Mouse (Mus musculus) midbrain, postnatal 0 days (tissue): ENCODE data around the gene Rps6kc1. TPM values are rescaled to one million over a fixed set of nuclear protein-coding genes. Genes with fewer than 3 reads are reported as not detected.
A peak's percentile ranks its signal among the peaks of the same experiment; 100 is the strongest.

Experiments
- ATAC-seq: fragments of 200-750 bp; cut with Nextera tagmentation; 2 replicates; pipeline ENCODE4 v1.8.0; 2017; ENCODE audit warnings: moderate number of reproducible peaks, mild to moderate bottlenecking, moderate TSS enrichment, moderate library complexity; ENCODE audit not compliant: low FRiP score
- DNase-seq: peaks from one replicate; pipeline ENCODE4 v3.0.0-alpha.2; 2015; ENCODE audit warnings: low spot score
- H3K27ac ChIP-seq: fragments of 300-500 bp; sonication (generic); 2 replicates; pipeline ENCODE4 v1.5.1; 2014; ENCODE audit warnings: low read depth, mild to moderate bottlenecking, low read length, mixed read lengths
- H3K27me3 ChIP-seq: fragments of 300-500 bp; sonication (generic); 2 replicates; pipeline ENCODE4 v1.6.1; 2014; ENCODE audit warnings: low read length, control low read depth, mixed read lengths; ENCODE audit not compliant: insufficient read depth
- H3K36me3 ChIP-seq: fragments of 300-500 bp; sonication (generic); 2 replicates; pipeline ENCODE4 v1.6.1; 2014; ENCODE audit warnings: low read length, control low read depth, mixed read lengths; ENCODE audit not compliant: insufficient read depth
- H3K4me1 ChIP-seq: fragments of 300-500 bp; sonication (generic); 2 replicates; pipeline ENCODE4 v1.6.1; 2014; ENCODE audit warnings: mild to moderate bottlenecking, control low read depth, antibody characterized with exemption, low read length, mixed read lengths; ENCODE audit not compliant: insufficient read depth
- H3K4me2 ChIP-seq: fragments of 300-500 bp; sonication (generic); 2 replicates; pipeline ENCODE4 v1.6.1; 2014; ENCODE audit warnings: low read depth, mild to moderate bottlenecking, low read length, mixed read lengths; ENCODE audit not compliant: poor library complexity, severe bottlenecking
- H3K4me3 ChIP-seq: fragments of 300-500 bp; sonication (generic); 2 replicates; pipeline ENCODE4 v1.5.1; 2014; ENCODE audit warnings: low read depth, mild to moderate bottlenecking, low read length, moderate library complexity
- H3K9ac ChIP-seq: fragments of 300-500 bp; sonication (generic); replicated peaks from 2 replicates; pipeline ENCODE4 v1.6.1; 2014; ENCODE audit warnings: mild to moderate bottlenecking, low read length, moderate library complexity, mixed read lengths; ENCODE audit not compliant: poor library complexity, severe bottlenecking
- H3K9me3 ChIP-seq: fragments of 300-500 bp; sonication (generic); 2 replicates; pipeline ENCODE4 v1.6.1; 2016; ENCODE audit warnings: low read length, control low read depth
- CTCF ChIP-seq: IDR thresholded peaks from 2 replicates; pipeline ENCODE4 v1.5.1; 2016; ENCODE audit warnings: antibody characterized with exemption, mild to moderate bottlenecking
- WGBS: fragments of 180-500 bp; shearing (Covaris S2); extraction: QIAGEN DNeasy Blood & Tissue Kit; methylation state at CpG from one replicate; pipeline ENCODE4 v1.1.7; 2014; 5-methylcytosine and 5-hydroxymethylcytosine counted together
- polyA plus RNA-seq: library from polyadenylated mRNA; unstranded; fragments of >200 nt; fragmentation: Nextera tagmentation; extraction: Ambion mirVana; gene quantifications from 2 replicates; pipeline ENCODE4 v1.2.1, GENCODE M21; 2015
- total RNA-seq: library from RNA; depleted of rRNA; stranded (reverse); fragments of >200 nt; gene quantifications from 2 replicates; pipeline ENCODE4 v1.2.3, GENCODE M21; 2014

The Rps6kc1 gene
- total and polyA plus RNA-seq, 2 experiments from 2014 or later: 26.9 to 44.7 TPM

DNA sequence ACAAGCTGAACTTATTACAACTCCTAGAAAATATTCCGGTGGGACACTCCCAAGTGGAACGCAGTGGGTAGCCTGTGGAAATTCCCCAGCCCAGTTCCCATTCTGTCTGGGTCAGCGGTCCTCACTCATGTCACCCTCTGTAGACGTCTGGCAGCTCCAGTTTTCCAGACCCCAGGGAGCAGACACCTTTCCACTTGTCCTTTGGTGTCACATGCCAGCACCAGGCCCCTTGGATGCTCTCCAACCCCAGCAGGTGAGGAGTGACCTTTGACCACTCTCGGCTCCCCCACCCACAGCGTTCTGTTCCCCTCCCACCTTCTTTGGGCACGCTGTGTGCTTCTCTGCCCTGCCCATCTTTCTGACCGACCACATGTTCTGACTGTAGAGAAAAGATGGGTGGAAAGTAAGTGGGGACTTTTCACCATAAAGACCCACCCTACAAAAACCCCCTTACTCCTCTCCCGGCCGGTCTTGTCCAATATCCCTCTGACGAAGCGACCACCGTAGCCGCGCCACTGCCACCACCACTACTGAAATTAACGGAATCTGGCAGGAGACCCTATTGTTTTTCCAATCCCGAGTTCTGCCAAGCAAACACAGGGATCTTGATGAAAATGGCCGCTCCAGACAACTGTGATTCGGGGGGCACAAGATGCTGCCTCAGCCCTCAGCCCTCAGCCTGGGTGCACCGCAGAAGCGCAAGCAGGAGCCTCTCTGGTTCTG, 246.6 kb downstream of the Rps6kc1 start:
- 80% methylated on average over 21 of the region's 21 CpGs for WGBS
- Histone ChIP-seq H3K4me3 (no peak overlapping the region), H3K36me3 (no peaks in the 10 kb centered on the region), H3K9me3 (no peaks in the 10 kb centered on the region), H3K4me1 (peaks cover 2% of the 10 kb centered on the region; the same call in 1 of the 2 replicates), H3K4me2 (no peak overlapping the region), H3K27ac (no peak overlapping the region), H3K9ac (no peak overlapping the region), H3K27me3 (no peaks in the 10 kb centered on the region; the same call in 1 of the 2 replicates)
- ATAC-seq: no peak
- peak; percentile 24 for DNase-seq
- no peak for TF ChIP-seq CTCF

DNA sequence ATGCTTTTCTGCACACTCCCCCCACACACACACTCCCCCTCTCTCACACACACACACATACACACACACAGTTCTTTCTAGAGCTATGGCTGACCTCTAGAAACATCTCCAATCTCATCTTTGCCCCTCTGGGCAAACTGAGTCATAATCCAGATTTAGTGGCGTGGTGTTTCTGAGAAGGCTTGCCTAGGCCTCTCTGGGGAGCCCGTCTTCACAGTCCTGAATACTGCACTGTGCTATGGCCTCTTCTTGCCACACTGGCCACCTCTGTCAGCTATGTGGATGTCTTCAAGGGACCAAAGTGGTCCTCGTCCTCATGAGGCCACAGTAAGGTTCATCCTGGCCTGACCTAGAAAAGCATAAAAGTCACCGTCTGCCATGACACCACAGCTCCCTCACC, 247.6 kb downstream of the Rps6kc1 start:
- WGBS: 93% methylated on average over 4 of the region's 4 CpGs
- no peak for DNase-seq

DNA sequence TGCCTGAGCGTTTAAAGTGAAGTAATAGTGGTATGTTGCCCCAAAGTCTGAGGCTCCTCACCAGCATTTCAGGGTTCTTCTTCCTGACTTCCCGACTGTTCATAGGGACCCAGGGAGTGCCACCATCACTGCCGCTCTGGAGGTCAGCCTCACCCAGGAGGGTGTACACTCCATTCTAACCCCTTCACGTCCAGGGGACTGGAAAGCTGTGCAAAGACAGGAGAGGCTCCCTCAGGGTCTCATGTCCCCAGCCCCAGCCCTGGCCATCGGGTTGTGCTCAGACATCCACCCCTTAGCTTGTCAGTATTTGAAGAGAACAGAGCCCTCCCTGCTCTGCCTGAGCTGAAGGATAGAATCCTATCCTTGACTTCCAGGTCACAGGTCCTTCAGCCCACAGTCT, 248.8 kb downstream of the Rps6kc1 start:
- TF ChIP-seq CTCF: no peak
- Histone ChIP-seq H3K4me3 (no peak overlapping the region), H3K27ac (no peak overlapping the region), H3K4me2 (no peak overlapping the region), H3K9ac (no peak overlapping the region), H3K9me3 (no peaks in the 10 kb centered on the region), H3K36me3 (no peaks in the 10 kb centered on the region), H3K27me3 (no peaks in the 10 kb centered on the region; the same call in 1 of the 2 replicates), H3K4me1 (peaks cover 2% of the 10 kb centered on the region; the same call in 1 of the 2 replicates)
- DNase-seq: no peak
- WGBS: 87% methylated on average over 5 of the region's 5 CpGs
- no peak for ATAC-seq

More for the DNA sequence above, 247.6 kb downstream of the Rps6kc1 start:
- H3K4me1 ChIP-seq: peaks cover 2% of the 10 kb centered on the region; the same call in 1 of the 2 replicates
- H3K4me3 ChIP-seq: no peak overlapping the region
- no peaks in the 10 kb centered on the region for H3K36me3 ChIP-seq
- H3K4me2 ChIP-seq: no peak overlapping the region
- no peak overlapping the region for H3K9ac ChIP-seq
- no peak for ATAC-seq
- no peak overlapping the region for H3K27ac ChIP-seq
- no peaks in the 10 kb centered on the region; the same call in 1 of the 2 replicates for H3K27me3 ChIP-seq
- no peak for TF ChIP-seq CTCF
- no peaks in the 10 kb centered on the region for H3K9me3 ChIP-seq

DNA sequence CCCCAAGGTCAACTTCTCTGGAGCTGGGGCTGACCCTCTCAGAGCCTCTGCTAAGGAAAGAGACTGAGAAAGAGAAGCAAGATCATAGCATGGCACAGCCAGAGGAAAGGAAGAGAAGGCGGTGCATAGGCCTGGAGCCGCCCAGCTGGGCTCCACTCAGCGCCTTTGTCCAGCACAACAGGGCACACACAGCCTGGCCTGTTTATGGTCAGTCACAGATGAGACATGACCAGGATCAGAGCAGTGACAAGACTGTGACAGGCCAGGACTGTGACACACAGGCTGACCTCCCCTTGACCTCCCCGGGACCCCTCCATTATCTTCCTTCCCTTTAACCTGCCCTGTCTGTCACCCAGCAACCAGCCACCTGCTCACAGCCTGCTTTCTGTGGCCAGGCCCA, 249.8 kb downstream of the Rps6kc1 start:
- no peak for ATAC-seq
- Histone ChIP-seq H3K4me2 (no peak overlapping the region), H3K4me3 (no peak overlapping the region), H3K9ac (no peak overlapping the region), H3K27ac (no peak overlapping the region), H3K4me1 (peaks cover 2% of the 10 kb centered on the region; the same call in 1 of the 2 replicates), H3K9me3 (no peaks in the 10 kb centered on the region), H3K36me3 (no peaks in the 10 kb centered on the region), H3K27me3 (no peaks in the 10 kb centered on the region; the same call in 1 of the 2 replicates)
- no peak for DNase-seq
- no peak for TF ChIP-seq CTCF
- WGBS: 68% methylated on average over 4 of the region's 4 CpGs

DNA sequence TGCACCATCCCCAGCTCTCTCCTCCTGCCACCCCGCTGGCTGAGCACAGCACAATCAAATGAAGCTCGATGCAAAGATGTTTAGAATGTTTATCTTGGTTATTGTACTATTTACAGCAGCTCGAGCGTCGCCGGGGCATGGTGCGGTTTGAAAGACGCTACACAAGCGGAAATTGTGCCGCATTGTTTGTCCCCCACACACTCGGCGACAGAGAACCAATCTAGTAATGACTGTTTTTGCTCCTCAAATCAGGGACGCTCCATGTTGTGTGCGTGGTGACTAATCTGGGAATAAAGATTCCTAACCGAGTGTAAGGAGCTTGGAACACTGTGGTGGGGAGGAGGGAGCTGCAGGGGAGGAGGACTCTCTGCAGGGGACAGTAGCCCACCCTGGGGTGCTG, 250.3 kb downstream of the Rps6kc1 start:
- no peak for TF ChIP-seq CTCF
- H3K4me3 ChIP-seq: no peak overlapping the region
- no peaks in the 10 kb centered on the region for H3K36me3 ChIP-seq
- no peak overlapping the region for H3K4me2 ChIP-seq
- H3K27ac ChIP-seq: no peak overlapping the region
- H3K27me3 ChIP-seq: no peaks in the 10 kb centered on the region; the same call in 1 of the 2 replicates
- H3K9me3 ChIP-seq: no peaks in the 10 kb centered on the region
- peaks cover 2% of the 10 kb centered on the region; the same call in 1 of the 2 replicates for H3K4me1 ChIP-seq
- H3K9ac ChIP-seq: no peak overlapping the region
- ATAC-seq: no peak
- WGBS: 60% methylated on average over 15 of the region's 15 CpGs
- no peak for DNase-seq

DNA sequence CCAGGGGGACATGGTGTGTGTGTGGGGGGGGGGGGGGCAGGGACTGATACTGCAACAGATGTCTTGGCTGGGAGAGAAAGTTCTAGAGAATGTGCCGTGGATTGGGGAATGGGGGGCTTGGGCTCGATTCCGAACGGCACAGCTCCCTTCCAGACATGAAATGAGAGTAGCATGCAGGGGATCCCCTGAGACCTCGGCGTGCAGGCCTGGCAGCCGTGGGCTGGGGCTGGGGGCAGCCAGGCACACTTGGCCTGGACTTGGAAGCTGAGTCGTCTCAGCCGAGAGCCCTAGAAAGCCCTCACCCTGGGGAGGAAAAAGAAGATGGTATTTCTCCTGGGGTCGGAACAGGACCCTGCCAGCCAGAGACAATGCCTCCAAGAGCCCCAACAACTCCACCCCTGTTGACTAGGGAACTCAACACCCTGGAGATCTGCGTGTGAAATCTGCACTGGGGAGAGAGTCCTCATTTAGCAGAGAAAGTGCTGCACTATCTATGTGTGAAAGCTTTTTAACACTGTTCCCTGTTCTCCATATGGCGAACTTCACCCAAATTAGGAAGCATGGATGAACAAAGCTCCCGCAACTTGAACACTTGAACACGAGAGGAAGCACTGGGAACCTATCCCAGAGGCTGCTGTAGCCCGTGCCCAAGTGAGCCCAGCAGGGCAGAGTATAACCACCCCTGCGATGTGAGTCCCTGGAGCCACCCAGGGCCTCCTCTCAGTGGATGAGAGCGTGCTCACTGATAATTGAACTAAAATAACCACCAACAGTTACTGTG, 251.7 kb downstream of the Rps6kc1 start:
- no peaks in the 10 kb centered on the region for H3K9me3 ChIP-seq
- 81% methylated on average over 17 of the region's 17 CpGs for WGBS
- no peak overlapping the region for H3K9ac ChIP-seq
- peaks cover 2% of the 10 kb centered on the region; the same call in 1 of the 2 replicates for H3K4me1 ChIP-seq
- no peaks in the 10 kb centered on the region for H3K36me3 ChIP-seq
- no peaks in the 10 kb centered on the region for H3K27me3 ChIP-seq
- H3K4me3 ChIP-seq: no peak overlapping the region
- ATAC-seq: no peak
- no peak for DNase-seq
- H3K27ac ChIP-seq: no peak overlapping the region
- no peak overlapping the region for H3K4me2 ChIP-seq
- TF ChIP-seq CTCF: no peak
